Mouse (Mus musculus) CH12.LX (cell line): ENCODE data around the gene Ntrk2.

Experiments used
- BHLHE40 ChIP-seq: IDR thresholded peaks from 2 replicates; pipeline ENCODE4 v1.6.1; 2011; ENCODE audit warnings: mild to moderate bottlenecking, low read depth, low read length, improper control_type of control experiment
- CTCF ChIP-seq, 2 experiments: IDR thresholded peaks in 1 of 2; conservative IDR thresholded peaks in 1 of 2; 2 replicates each; pipeline ENCODE4 v1.5.1; 2011 to 2012; ENCODE audit warnings: low read depth in 2 of 2, low read length in 2 of 2, improper control_type of control experiment in 1 of 2, inconsistent platforms in 1 of 2, mild to moderate bottlenecking in 1 of 2, moderate library complexity in 1 of 2
- ETS1 ChIP-seq: conservative IDR thresholded peaks from 2 replicates; pipeline ENCODE4 v1.6.1; 2012; ENCODE audit warnings: low read depth, mild to moderate bottlenecking, inconsistent platforms, low read length, improper control_type of control experiment, moderate library complexity
- KAT2A ChIP-seq: IDR thresholded peaks from 2 replicates; pipeline ENCODE4 v1.6.1; 2012; ENCODE audit warnings: low read length, improper control_type of control experiment, inconsistent platforms; ENCODE audit not compliant: insufficient replicate concordance
- MAFK ChIP-seq: IDR thresholded peaks from 2 replicates; pipeline ENCODE4 v1.6.1; 2011; ENCODE audit warnings: low read length, improper control_type of control experiment; ENCODE audit not compliant: insufficient replicate concordance
- POLR2A ChIP-seq: IDR thresholded peaks from 2 replicates; pipeline ENCODE4 v1.6.1; 2011; ENCODE audit warnings: low read depth, mild to moderate bottlenecking, improper control_type of control experiment, low read length

- TF ChIP-seq ETS1 (no peak), BHLHE40 (no peak), KAT2A (no peak), MAFK (no peak), CTCF (conservative IDR thresholded peaks at IDR 0.05 in 1 of 2, IDR thresholded peaks at IDR 0.05 in 1 of 2; ENCODE audit: low read depth in 2 of 2, low read length in 2 of 2) (no peak), POLR2A (no peak)
Measured at GRCm38 (mm10) chr13:58886108-58886507, 79.7 kb downstream of the Ntrk2 start.
